Mouse (Mus musculus) adrenal gland, adult (tissue): ENCODE data around the gene Apba1.

Experiments
- DNase-seq, 2 experiments: peaks; one replicate each; pipeline ENCODE4 v3.0.0; 2022 to 2023; ENCODE audit warnings: low spot score in 1 of 2; ENCODE audit not compliant: inconsistent age in 2 of 2

The Apba1 gene

DNA sequence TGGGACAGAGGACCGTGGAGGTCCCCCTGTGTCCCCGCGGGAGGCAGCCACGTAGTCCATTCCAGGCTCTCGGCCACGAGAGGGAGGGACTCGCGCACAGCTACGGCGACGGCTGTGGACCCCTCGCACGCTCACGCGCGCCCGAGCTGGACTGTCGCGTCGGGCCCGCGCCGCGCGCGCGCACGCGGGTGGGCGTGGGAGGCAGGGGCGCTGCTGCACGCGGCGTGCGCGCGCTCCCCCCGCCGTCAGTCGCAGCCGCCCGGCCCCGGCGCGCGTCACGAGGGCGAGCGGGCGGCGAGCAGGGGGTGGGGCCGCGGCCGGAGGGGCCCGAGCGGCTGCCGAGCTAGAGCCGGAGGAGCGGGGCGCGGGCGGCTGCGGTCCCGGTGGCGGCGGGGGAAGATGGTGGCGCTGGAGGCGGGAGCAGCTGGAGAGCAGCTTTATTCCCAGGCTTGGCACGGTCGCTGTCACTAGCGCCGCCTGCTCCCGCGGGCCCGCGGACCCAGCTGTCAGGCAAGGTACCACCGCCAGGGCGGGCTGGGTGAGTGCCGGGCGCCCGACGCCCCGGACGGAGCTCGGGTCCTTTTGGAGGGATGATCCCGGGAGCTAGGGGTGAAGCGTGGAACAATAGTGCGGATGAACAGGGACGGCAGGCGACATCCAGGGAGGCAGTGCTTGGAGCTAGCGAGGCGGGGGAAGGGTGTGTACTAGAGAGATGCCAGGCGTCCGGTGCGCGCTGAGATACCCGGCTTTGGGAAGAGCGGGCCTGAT, at the start of gene Apba1:
Apba1 (plus strand) TSS at position 334 of the 768 bp plus-strand sequence.
- DNase-seq = peak; percentile 69 to 89

- DNase-seq = no peak
Observed at GRCm38 (mm10) chr19:23746506-23746905, 12.2 kb upstream of the Apba1 start.

DNA sequence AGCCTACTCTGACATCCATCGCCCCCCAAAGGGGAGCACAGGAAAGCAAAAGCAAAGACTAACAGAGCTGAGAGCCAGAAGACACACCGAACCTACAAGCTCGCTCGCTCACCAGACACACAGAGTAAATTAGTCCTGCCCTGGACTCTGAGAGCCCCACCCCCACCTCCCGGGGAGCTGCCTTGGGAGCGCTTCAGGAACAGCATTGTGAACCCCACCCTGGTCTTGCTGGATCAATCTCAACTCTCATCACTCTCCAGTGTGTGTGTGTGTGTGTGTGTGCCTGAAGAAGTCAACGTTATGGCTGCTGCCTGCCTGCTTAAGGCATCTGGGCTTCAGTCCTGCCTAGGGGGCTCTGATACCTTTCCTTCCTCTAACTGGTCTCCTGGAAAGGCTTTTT, 1.7 kb upstream of the Apba1 start:
- DNase-seq = peak; percentile 11 to 29

GRCm38 (mm10) chr19:23757961-23758553, 630 bp upstream of the Apba1 start:
- peak; percentile 90 to 98 for DNase-seq

GRCm38 (mm10) chr19:23759322-23759945, 747 bp downstream of the Apba1 start:
- DNase-seq = peak; percentile 11 to 55

- no peak for DNase-seq
Observed at GRCm38 (mm10) chr19:23763371-23763770, 4.7 kb downstream of the Apba1 start.

- no peak for DNase-seq
Observed at GRCm38 (mm10) chr19:23764051-23764450, 5.4 kb downstream of the Apba1 start.

- DNase-seq = no peak
Observed at GRCm38 (mm10) chr19:23768864-23769263, 10.2 kb downstream of the Apba1 start.

GRCm38 (mm10) chr19:23770494-23771423, 12.1 kb downstream of the Apba1 start:
- no peak for DNase-seq

- no peak for DNase-seq
Observed at GRCm38 (mm10) chr19:23771971-23772370, 13.3 kb downstream of the Apba1 start.

DNA sequence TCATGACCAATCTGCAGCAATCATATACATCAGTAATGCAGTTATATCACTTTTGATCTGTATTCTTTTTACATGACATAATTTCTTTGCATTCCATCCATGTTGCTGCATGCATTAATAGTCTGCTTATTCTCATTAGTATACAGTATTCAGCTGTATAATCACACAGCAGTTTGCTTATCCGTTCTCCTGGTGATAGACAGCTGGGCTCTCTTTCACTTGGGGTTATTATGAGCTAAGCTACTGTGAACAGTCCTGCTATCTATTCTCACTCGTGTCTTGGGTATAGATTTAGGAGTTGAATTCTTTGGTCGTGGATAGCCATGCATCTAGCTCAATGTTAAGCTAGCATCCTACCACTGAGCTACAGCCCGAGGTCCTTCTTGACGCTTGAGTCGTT, 16.7 kb downstream of the Apba1 start:
- no peak for DNase-seq

DNA sequence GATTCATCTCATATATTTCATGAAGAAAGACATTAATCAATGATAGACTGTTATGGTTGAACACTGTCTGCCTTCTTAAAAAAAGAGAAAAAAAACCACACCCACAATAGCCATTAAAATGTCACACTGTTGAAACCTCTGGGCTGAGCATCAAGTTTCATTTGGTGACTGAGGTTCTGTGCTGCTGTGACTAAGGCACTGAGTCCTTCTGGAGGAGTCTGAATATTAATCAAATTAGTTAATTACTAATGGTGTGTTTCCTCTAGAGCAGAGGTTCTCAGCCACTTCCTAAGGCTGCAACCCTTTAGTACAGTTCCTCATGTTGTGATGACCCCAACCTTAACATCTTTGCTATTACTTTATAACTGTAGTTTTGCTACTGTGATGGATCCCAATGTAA, 20.4 kb downstream of the Apba1 start:
- no peak for DNase-seq

DNA sequence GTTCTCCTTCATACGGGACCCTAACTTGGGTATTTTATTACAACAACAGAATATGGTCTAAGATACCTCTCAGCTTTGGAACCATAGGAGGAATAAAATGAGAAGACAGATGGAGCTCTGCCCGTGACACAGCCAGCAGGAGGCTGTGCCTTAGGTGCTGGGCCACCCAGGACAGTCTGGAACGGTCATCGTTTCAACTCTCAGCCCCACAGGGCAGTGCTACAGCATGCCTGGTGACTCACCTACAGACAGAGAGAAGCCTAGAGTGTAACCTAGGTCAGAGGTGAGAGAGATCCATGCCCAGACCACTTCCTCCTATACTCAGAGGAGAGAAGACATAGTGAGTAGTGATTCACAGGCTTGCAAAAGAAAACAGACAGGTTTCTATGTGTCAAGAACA, 21.4 kb downstream of the Apba1 start:
- DNase-seq = no peak

DNA sequence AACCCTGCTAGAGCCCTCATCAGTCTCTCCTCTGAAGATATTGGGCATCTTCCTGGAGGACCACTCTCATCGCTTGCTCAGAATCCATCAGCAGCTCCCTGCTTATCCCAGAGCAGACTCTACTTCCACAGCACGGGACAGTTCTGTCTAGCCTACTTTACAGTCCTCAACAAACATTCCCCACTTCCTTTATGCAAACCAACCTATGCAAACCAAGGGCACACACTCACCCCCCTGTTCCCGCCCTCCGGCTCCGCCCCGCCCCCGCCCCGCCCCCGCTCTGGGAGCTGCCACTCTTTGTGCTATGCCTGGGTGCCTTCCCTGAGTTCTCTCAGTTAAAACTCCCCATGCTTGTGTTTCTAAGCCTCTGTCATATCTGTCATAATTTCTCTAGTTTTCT, 23.3 kb downstream of the Apba1 start:
- no peak for DNase-seq

GRCm38 (mm10) chr19:23788420-23789132, 29.9 kb downstream of the Apba1 start:
- DNase-seq = no peak

- DNase-seq = no peak
Observed at GRCm38 (mm10) chr19:23791704-23792103, 33.0 kb downstream of the Apba1 start.

DNA sequence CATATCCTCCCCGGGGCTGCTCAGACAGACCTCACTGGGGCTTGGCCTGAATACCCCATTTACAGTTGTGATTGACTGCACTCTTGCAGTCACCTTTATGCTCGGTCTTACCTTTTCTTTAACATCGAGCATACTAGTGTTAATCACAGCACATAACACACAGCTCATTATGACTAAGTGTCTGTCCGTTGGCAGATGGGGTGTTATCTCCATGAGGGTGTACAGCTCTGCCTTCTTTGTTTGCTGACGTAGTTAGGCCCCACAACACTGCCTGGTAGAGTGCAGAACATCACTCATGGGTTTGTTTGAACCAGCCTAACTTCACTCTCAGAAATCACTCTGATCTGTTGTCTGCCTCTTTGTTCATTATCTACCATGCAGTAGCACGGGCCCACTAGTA, 33.9 kb downstream of the Apba1 start:
- DNase-seq = no peak

GRCm38 (mm10) chr19:23794491-23794890, 35.8 kb downstream of the Apba1 start:
- DNase-seq = no peak

GRCm38 (mm10) chr19:23795156-23795555, 36.5 kb downstream of the Apba1 start:
- no peak for DNase-seq

DNA sequence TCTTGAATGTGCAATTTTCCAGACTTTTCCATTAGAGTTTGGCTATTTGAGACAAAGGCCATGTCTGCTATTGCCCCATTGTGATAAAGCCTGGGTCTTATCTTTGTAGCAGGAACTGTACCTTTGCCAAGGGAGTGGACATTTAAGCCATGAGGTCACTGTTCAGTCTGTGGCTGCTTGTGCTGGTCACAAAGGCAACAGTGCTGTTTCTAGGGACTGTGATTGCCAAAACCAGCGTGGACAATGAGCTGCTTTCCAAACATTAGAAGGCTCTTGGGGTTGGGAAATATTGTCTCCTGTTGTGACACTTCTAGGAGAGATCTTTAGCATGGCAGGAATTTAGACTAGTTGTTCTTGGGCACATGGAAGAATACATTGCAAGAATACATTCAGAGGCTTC, 42.5 kb downstream of the Apba1 start:
- DNase-seq = peak in 1 of 2 experiments; percentile 24
